Mouse (Mus musculus) MEL (cell line): Measurements from ENCODE around the gene 1110008P14Rik. TPM values are rescaled to one million over a fixed set of nuclear protein-coding genes. Genes with fewer than 3 reads are reported as not detected.
A peak's percentile ranks its signal among the peaks of the same experiment; 100 is the strongest.

Source experiments
- DNase-seq: peaks from one replicate; pipeline ENCODE4 v3.0.0; 2011; ENCODE audit warnings: low read depth, low spot score
- H3K27ac ChIP-seq: 2 replicates; pipeline ENCODE4 v1.5.1; 2012; ENCODE audit warnings: low read depth, mild to moderate bottlenecking, control low read depth, low read length, moderate library complexity; ENCODE audit not compliant: control insufficient read depth
- H3K27me3 ChIP-seq, 2 experiments: fragments of 150-350 bp in 1 of 2; sonication (generic) in 1 of 2; 2 replicates each; pipeline ENCODE4 v1.6.1; 2012; ENCODE audit warnings: low read length in 2 of 2, mild to moderate bottlenecking in 2 of 2, improper control_type of control experiment in 1 of 2, moderate library complexity in 1 of 2; ENCODE audit not compliant: insufficient read depth in 2 of 2, control insufficient read depth in 1 of 2
- H3K36me3 ChIP-seq, 2 experiments: 2 replicates each; pipeline ENCODE4 v1.6.1; 2012 to 2014; ENCODE audit warnings: low read length in 2 of 2, improper control_type of control experiment in 1 of 2, inconsistent platforms in 1 of 2, mild to moderate bottlenecking in 1 of 2; ENCODE audit not compliant: insufficient read depth in 2 of 2, control insufficient read depth in 1 of 2
- H3K4me1 ChIP-seq, 2 experiments: fragments of 150-350 bp in 1 of 2; sonication (generic) in 1 of 2; 2 replicates each; pipeline ENCODE4 v1.6.1; 2012; ENCODE audit warnings: low read length in 2 of 2, improper control_type of control experiment in 1 of 2, mild to moderate bottlenecking in 1 of 2; ENCODE audit not compliant: insufficient read depth in 2 of 2, control insufficient read depth in 1 of 2
- H3K4me3 ChIP-seq, 2 experiments: fragments of 150-350 bp in 1 of 2; sonication (generic) in 1 of 2; 2 replicates each; pipeline ENCODE4 v1.5.1; 2012; ENCODE audit warnings: low read depth in 2 of 2, low read length in 2 of 2, mild to moderate bottlenecking in 2 of 2, moderate library complexity in 2 of 2, control low read depth in 1 of 2, improper control_type of control experiment in 1 of 2; ENCODE audit not compliant: control insufficient read depth in 1 of 2, insufficient read depth in 1 of 2
- H3K79me2 ChIP-seq: 2 replicates; pipeline ENCODE4 v1.6.1; 2012; ENCODE audit warnings: mild to moderate bottlenecking, low read length, moderate library complexity; ENCODE audit not compliant: control insufficient read depth, poor library complexity, insufficient read depth
- H3K9ac ChIP-seq: 2 replicates; pipeline ENCODE4 v1.6.1; 2012; ENCODE audit warnings: low read depth, mild to moderate bottlenecking, control low read depth, low read length, moderate library complexity; ENCODE audit not compliant: control insufficient read depth, poor library complexity, severe bottlenecking
- H3K9me3 ChIP-seq: fragments of 150-350 bp; sonication (generic); replicated peaks from 2 replicates; pipeline ENCODE4 v1.6.1; 2012; ENCODE audit warnings: mild to moderate bottlenecking, low read length, improper control_type of control experiment, moderate library complexity; ENCODE audit not compliant: insufficient read depth
- E2F4 ChIP-seq: IDR thresholded peaks from 2 replicates; pipeline ENCODE4 v1.6.1; 2011; ENCODE audit warnings: low read depth, low read length, improper control_type of control experiment, borderline replicate concordance
- EP300 ChIP-seq, 2 experiments: IDR thresholded peaks; 2 replicates each; pipeline ENCODE4 v1.6.1; 2011; ENCODE audit warnings: improper control_type of control experiment in 2 of 2, low read length in 2 of 2, low read depth in 1 of 2, mild to moderate bottlenecking in 1 of 2
- GABPA ChIP-seq: IDR thresholded peaks from 2 replicates; pipeline ENCODE4 v1.6.1; 2012; ENCODE audit warnings: low read depth, mild to moderate bottlenecking, inconsistent platforms, low read length, improper control_type of control experiment, moderate library complexity
- GATA1 ChIP-seq: IDR thresholded peaks from 2 replicates; pipeline ENCODE4 v1.6.1; 2011; ENCODE audit warnings: low read depth, low read length, improper control_type of control experiment
- HCFC1 ChIP-seq: IDR thresholded peaks from 2 replicates; pipeline ENCODE4 v1.6.1; 2012; ENCODE audit warnings: low read depth, mild to moderate bottlenecking, inconsistent platforms, low read length, improper control_type of control experiment, moderate library complexity
- JUND ChIP-seq: IDR thresholded peaks from 2 replicates; pipeline ENCODE4 v1.6.1; 2011; ENCODE audit warnings: low read depth, mild to moderate bottlenecking, improper control_type of control experiment, low read length
- MXI1 ChIP-seq: IDR thresholded peaks from 2 replicates; pipeline ENCODE4 v1.6.1; 2011; ENCODE audit warnings: mild to moderate bottlenecking, low read depth, low read length, improper control_type of control experiment
- MYC ChIP-seq: IDR thresholded peaks from 2 replicates; pipeline ENCODE4 v1.6.1; 2011; ENCODE audit warnings: low read depth, mild to moderate bottlenecking, low read length, improper control_type of control experiment, moderate library complexity
- NELFE ChIP-seq: IDR thresholded peaks from 2 replicates; pipeline ENCODE4 v1.6.1; 2011; ENCODE audit warnings: low read depth, low read length, improper control_type of control experiment
- NRF1 ChIP-seq: IDR thresholded peaks from 2 replicates; pipeline ENCODE4 v1.6.1; 2014; ENCODE audit warnings: low read depth, mild to moderate bottlenecking, inconsistent platforms, low read length, improper control_type of control experiment, moderate library complexity; ENCODE audit not compliant: poor library complexity, insufficient read depth, severe bottlenecking
- POLR2A ChIP-seq, 2 experiments: IDR thresholded peaks; 2 replicates each; pipeline ENCODE4 v1.6.1; 2011 to 2012; ENCODE audit warnings: low read length in 2 of 2, mild to moderate bottlenecking in 2 of 2, control low read depth in 1 of 2, improper control_type of control experiment in 1 of 2, low read depth in 1 of 2, moderate library complexity in 1 of 2; ENCODE audit not compliant: control insufficient read depth in 1 of 2, insufficient read depth in 1 of 2, poor library complexity in 1 of 2
- SIN3A ChIP-seq: IDR thresholded peaks from 2 replicates; pipeline ENCODE4 v1.6.1; 2012; ENCODE audit warnings: low read length, improper control_type of control experiment, inconsistent platforms
- TAL1 ChIP-seq: IDR thresholded peaks from 2 replicates; pipeline ENCODE4 v1.6.1; 2012; ENCODE audit warnings: mild to moderate bottlenecking, inconsistent platforms, low read length, moderate library complexity, mixed read lengths
- UBTF ChIP-seq: IDR thresholded peaks from 2 replicates; pipeline ENCODE4 v1.6.1; 2012; ENCODE audit warnings: low read depth, mild to moderate bottlenecking, inconsistent platforms, low read length, improper control_type of control experiment, moderate library complexity, borderline replicate concordance; ENCODE audit not compliant: insufficient read depth
- USF1 ChIP-seq: IDR thresholded peaks from 2 replicates; pipeline ENCODE4 v1.6.1; 2014; ENCODE audit warnings: low read depth, mild to moderate bottlenecking, inconsistent platforms, low read length, improper control_type of control experiment, moderate library complexity
- polyA plus RNA-seq, 2 experiments: library from polyadenylated mRNA; stranded (reverse) in 1 of 2; unstranded in 1 of 2; fragments of >175 nt in 1 of 2; fragments of >200 nt in 1 of 2; gene quantifications; 2 replicates each; pipeline versions ENCODE4 v1.2.1 to v1.2.4; 2012; ENCODE audit warnings: low replicate concordance in 2 of 2, low read depth in 1 of 2; ENCODE audit not compliant: insufficient read length in 2 of 2, insufficient read depth in 1 of 2, missing spikeins in 1 of 2
- total RNA-seq: library from RNA; depleted of rRNA; stranded (reverse); fragments of 300-350 nt; gene quantifications from 2 replicates; pipeline ENCODE4 v1.2.3, GENCODE M21; 2012

Gene 1110008P14Rik
- total and polyA plus RNA-seq, 3 experiments, result 62.9 to 63.5 TPM; not detected in 1

- Histone ChIP-seq H3K4me3 (peak overlapping the region; percentile 74 to 83), H3K9me3 (no peaks in the 10 kb centered on the region), H3K27me3 (no peaks in the 10 kb centered on the region), H3K4me1 (peaks cover 0 to 7% of the 10 kb centered on the region in 2 experiments; a peak in 1 of 4 replicates), H3K9ac (peak overlapping the region; percentile 92), H3K79me2 (peaks cover 10% of the 10 kb centered on the region), H3K27ac (peak overlapping the region; percentile 36), H3K36me3 (no peaks in the 10 kb centered on the region)
- TF ChIP-seq JUND (no peak), E2F4 (no peak), HCFC1 (no peak), EP300 (IDR thresholded peaks at IDR 0.05; ENCODE audit: low read depth in 1 of 2, low read length in 2 of 2) (no peak), GABPA (no peak)
- DNase-seq, result no peak
These were observed 15.0 kb upstream of the 1110008P14Rik start for GRCm38 (mm10) chr2:32396695-32397094.

- H3K4me1 ChIP-seq, result peaks cover 0 to 7% of the 10 kb centered on the region in 2 experiments; a peak in 1 of 4 replicates
- no peaks in the 10 kb centered on the region for H3K27me3 ChIP-seq
- peaks cover 10% of the 10 kb centered on the region for H3K79me2 ChIP-seq
- DNase-seq, result peak; percentile 97
- peak overlapping the region; percentile 74 to 83 for H3K4me3 ChIP-seq
- no peaks in the 10 kb centered on the region for H3K9me3 ChIP-seq
- peak; percentile 82 for TF ChIP-seq MXI1
- TF ChIP-seq USF1, result no peak; the same call in 1 of the 2 replicates
- TF ChIP-seq TAL1, result no peak
- peak in 1 of 2 experiments; percentile 42; a peak in 2 of 4 replicates for TF ChIP-seq POLR2A (IDR thresholded peaks at IDR 0.05; ENCODE audit: control insufficient read depth in 1 of 2, insufficient read depth in 1 of 2, low read depth in 1 of 2, low read length in 2 of 2, poor library complexity in 1 of 2)
- TF ChIP-seq GATA1, result no peak
- TF ChIP-seq MYC, result no peak; the same call in 1 of the 2 replicates
- no peak for TF ChIP-seq JUND
- peak; percentile 92 for TF ChIP-seq SIN3A
- TF ChIP-seq NELFE, result no peak
- TF ChIP-seq UBTF, result 0 out of 2 replicates have a peak, but pooled peaks have one; percentile 34
- peak; percentile 71 for TF ChIP-seq NRF1
- peak overlapping the region; percentile 92 for H3K9ac ChIP-seq
- peak overlapping the region; percentile 87 for H3K27ac ChIP-seq
- no peaks in the 10 kb centered on the region for H3K36me3 ChIP-seq
These were observed 14.3 kb upstream of the 1110008P14Rik start for GRCm38 (mm10) chr2:32395946-32396621.
